Mouse (Mus musculus): ENCODE data around the gene Hbs1l.
A peak's percentile ranks its signal among the peaks of the same experiment; 100 is the strongest.

The Hbs1l gene

DNA sequence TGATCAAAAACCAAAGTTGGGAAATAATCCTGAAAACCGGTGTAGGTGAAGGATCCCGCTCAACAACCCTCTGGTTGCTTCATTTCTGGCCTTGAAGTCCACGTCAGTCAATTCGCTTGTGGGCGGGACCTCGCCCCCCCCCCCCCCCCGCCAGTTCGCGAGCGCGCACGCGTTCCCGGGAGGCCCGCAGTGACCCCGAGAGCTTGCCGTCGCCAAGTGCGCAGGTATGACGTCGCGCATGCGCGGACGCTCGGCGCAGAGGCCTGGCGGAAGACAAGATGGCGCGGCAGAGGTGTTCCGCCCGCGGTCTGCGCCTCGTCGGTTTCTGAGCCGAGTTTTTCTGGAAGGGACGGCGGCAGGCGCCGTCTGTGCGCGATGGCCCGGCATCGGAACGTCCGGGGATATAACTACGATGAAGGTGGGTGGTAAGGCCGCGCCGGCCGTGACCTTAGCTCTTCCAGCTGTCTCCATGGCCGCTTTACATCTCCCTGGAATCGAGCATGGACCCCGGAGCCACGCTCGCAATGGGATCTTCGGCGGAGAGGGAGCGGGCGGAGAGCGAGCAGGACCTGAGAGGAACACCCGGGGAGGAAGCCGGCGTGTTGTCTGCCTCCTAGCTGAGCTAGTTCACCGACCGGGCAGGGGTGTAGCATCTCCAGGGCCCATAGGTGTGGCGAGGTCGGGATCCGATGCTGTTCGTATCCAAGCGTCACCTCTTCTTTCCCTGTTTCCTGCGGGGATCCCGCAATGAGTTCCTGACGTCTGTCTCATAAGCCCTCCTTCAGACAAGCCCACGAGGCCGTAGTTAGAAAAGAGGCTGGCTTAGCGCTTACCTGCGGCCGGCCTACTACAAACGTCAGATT lies at the start of gene Hbs1l:
Gene Hbs1l, plus strand, starts transcription at position 221 of the 863 bp plus-strand sequence.
- DNase-seq (ENCODE audit: low read depth, low spot score) = peak; percentile 98

DNA sequence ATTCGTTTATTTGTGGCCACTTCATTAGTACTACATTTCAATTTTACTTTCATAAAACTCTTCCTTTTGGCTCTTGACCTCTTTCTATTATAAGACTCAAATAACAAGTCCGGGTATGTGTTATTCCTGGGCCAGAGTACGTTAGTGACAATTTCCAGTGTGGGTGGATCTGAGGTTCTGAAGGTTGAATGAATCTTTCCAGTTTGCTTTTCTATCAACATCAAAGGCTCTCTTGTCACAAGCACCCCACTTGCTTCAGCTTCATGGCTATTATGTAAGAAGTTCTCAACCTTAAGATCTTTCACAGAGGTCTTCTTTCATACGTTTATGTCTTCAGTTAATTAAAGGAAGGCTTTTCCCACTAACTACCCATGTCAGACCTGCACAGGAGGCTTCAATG lies 47.2 kb upstream of the Hbs1l start:
- no peak for DNase-seq (ENCODE audit: low read depth, low spot score)

GRCm38 (mm10) chr10:21251881-21252534 lies 43.8 kb upstream of the Hbs1l start:
- peak; percentile 10 for DNase-seq (ENCODE audit: low read depth, low spot score)

DNA sequence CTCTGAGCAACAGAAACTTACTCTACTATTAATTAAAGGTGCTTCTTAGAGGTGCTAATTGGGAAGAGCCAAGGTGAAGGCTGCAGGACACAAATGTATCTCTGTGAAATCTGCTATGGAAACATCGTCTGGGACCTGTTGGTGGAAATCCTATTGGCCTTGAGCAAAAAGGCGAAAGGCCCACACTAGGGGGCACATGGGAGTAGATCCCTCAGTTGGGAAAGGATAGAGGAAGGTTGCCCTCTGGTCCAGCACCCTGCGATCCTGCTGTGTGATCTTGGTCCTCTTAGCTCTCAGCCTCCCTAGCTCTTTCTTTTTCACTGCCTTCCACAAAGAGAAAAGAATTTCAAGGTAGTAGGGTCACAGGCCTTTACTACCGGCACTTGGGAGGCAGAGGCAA lies 43.0 kb upstream of the Hbs1l start:
- DNase-seq (ENCODE audit: low read depth, low spot score) = peak; percentile 26

GRCm38 (mm10) chr10:21254266-21255140 lies 41.3 kb upstream of the Hbs1l start:
- DNase-seq (ENCODE audit: low read depth, low spot score) = peak; percentile 17

- DNase-seq (ENCODE audit: low read depth, low spot score) = no peak
Measured at GRCm38 (mm10) chr10:21257244-21257643, 38.5 kb upstream of the Hbs1l start.

GRCm38 (mm10) chr10:21259649-21260048 lies 36.1 kb upstream of the Hbs1l start:
- DNase-seq (ENCODE audit: low read depth, low spot score) = no peak

- DNase-seq (ENCODE audit: low read depth, low spot score) = no peak
Measured at GRCm38 (mm10) chr10:21265188-21265587, 30.6 kb upstream of the Hbs1l start.

GRCm38 (mm10) chr10:21267452-21267851 lies 28.3 kb upstream of the Hbs1l start:
- DNase-seq (ENCODE audit: low read depth, low spot score) = no peak

DNA sequence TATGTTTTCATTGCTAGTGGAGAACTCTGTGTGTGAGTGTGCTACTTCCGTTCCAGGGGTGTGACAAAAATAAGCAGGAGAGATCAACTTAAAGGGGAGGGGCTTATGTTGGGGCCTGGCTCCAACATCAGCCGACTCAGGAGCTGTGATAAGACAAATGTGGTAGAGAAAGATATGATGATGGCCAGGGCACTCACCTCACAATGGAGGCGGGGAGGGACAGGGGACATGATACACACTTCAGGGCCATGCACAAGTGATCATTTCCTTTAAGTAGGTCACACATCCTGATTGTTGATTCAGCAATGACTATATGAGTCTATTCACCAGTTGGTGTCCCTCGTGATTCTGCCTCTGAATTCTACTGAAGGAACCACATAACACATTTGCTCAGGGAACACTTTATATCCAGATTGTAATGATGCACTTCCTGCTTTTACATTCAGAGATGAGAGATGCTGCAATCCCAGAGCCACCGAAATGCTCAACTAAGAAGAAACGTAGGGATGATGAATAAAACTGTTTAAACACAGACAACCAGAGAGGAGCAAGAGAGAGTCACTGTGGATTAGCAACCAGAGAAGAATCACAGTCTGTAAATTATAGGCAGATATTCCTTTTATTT lies 26.9 kb upstream of the Hbs1l start:
- no peak for DNase-seq (ENCODE audit: low read depth, low spot score)

- DNase-seq (ENCODE audit: low read depth, low spot score) = no peak
Measured at GRCm38 (mm10) chr10:21269920-21270319, 25.9 kb upstream of the Hbs1l start.

DNA sequence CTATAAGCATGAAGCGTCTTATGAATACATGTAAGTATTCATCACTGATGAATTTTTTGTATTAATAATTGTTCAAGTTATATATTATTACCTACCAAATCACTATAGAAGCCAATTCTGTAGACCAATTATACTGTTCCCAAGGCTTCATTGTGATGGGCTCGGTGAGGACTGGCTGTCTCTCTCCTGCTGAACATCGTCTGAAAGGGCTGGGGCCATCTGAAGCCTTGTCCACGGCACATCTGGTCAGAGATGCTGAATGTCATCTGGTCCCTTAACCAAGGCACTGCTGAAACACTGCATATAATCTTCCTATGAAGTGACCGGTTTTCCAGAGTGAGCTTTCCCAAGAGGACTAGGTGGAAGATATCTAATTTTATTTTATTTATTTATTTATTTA lies 24.9 kb upstream of the Hbs1l start:
- DNase-seq (ENCODE audit: low read depth, low spot score) = no peak

DNA sequence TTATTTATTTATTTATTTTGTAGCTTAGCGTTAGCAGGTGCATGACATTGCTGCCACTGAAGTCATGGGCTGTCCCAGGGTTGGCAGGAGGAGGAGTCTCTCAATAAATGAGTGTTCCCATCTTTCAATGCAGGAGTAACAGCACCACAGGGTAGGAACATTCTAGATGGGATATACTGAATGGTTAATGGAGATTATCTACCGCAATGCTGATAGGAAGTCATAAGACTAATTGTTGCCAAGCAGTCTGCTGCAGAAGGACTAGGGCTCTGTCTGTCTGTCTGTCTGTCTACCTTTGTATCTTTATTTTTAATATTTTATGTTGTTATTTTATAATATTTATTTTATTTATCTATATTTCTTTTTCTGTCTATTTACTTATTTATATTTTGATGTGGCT lies 24.5 kb upstream of the Hbs1l start:
- DNase-seq (ENCODE audit: low read depth, low spot score) = no peak

DNA sequence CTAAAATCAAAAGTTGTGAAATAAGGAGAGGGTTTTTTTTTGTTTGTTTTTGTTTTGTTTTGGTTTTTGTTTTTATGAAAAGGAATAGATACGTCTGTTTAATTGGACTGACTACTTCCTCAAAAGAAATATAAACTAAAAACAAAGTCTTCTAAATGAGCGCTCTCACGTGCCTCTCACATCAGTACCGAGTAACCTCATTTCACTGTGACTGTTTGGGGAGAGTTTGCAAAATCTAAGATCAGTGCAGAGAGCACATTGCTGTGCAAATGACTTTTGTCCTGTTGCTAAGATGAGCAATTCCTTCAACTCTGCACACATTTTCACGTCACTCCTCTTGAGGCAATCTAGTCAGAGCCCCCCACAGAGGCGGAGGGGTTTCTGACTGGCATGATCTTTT lies 24.0 kb upstream of the Hbs1l start:
- no peak for DNase-seq (ENCODE audit: low read depth, low spot score)

DNA sequence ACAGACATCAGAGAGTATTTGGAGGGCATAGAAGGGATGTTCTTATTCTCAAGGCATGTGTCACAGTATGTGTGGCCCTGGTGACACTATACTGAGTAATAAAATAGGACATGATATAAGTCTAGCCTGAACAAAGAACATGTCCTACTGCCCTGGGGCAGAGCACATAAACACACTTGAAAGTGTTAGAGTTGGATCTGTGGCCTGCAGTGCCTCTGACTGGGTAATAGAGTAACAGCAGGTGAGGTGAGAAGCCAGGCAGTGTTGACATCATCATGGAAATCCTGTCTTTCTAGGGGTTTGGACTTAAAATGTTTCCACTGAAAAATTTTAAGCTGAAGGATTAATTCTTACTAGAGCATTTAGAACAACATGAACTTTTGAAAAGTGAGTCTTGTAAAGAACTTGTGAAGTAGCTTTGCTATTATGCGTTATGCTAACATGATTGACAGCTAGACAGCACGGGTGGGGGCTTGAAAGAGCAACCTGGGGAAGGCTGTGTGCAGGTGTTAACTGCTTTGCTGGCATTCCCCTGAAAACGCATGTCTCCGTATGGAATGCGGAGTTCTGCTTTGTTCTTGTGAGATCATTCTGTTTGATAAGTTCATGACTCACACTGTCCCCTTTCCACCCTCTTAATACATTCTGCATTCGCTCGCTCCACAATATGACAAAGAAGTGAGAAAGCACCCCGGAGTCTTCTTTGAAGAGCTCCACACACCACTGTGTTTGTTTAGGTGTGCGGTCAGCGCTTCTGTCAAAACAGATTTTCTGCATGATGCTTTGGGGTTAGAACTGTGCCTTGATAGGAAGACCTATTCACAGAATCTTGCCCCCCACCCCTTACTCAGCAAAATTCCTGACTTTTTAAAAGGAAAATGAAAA lies 8.3 kb upstream of the Hbs1l start:
- DNase-seq (ENCODE audit: low read depth, low spot score) = no peak

- no peak for DNase-seq (ENCODE audit: low read depth, low spot score)
Measured at GRCm38 (mm10) chr10:21291228-21291627, 4.6 kb upstream of the Hbs1l start.

DNA sequence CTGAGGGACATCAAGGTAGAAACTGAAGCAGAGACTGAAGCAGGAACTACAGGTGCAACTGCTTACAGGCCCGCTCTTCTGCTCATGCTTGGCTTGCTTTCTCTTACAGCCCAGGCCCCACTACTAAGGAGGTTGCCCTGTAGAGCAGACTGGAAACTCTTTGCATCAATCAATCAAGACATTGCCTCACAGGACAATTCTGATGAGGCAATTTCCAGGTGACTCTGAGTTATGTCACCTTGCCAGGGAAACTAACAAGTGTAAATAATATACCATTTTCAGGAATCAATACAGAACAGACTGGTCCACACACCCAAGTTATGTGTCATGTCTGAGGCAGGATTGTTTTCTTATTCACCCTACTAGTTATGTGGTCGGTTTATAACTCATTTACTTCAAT lies 1.6 kb upstream of the Hbs1l start:
- DNase-seq (ENCODE audit: low read depth, low spot score) = no peak

DNA sequence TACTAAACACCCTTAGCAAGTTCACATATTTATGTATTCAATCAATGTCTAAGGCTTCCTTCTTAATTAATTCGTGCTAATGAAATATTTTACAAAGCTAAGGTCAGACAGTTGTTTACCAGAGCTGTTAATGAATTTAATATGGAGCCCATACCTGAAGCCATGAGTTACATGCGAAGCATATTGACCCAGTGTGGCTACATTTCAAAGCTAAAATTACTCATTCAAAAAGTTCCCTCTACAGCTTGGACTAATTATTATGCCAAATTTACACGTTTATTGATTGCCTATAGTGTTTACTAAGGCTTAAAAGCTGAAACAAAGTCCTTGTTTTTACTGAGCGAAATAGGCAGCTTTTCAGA lies 401 bp upstream of the Hbs1l start:
- no peak for DNase-seq (ENCODE audit: low read depth, low spot score)

GRCm38 (mm10) chr10:21298972-21299371 lies 3.2 kb downstream of the Hbs1l start:
- peak; percentile 38 for DNase-seq (ENCODE audit: low read depth, low spot score)

DNA sequence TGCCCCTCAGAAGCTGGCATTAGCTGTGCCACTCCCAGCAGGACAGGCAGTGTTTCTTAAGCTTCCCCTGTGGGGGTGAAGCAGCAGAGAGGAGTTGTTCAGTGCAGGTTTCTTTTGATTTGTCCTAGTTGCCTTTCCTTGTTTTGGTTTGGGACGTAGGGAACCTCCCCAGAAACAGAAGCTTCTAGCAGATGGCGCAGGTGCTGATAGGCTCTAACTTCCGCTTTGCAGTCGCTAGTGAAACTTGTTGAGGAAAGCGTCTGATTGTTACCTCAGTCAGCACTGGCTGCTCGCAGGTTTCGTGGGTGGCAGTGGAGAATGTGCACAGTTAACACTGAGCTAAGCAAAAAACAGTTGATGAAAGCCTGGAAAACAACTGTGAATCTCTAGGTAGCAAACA lies 6.0 kb downstream of the Hbs1l start:
- no peak for DNase-seq (ENCODE audit: low read depth, low spot score)

All from ZHBTc4 (cell line).